Mouse (Mus musculus): ENCODE data around the gene Ccdc180. TPM values are rescaled to one million over a fixed set of nuclear protein-coding genes. Genes with fewer than 3 reads are reported as not detected.

Gene Ccdc180
- polyA plus RNA-seq, 1 experiment from 2014 or later, result 0.04 TPM

DNA sequence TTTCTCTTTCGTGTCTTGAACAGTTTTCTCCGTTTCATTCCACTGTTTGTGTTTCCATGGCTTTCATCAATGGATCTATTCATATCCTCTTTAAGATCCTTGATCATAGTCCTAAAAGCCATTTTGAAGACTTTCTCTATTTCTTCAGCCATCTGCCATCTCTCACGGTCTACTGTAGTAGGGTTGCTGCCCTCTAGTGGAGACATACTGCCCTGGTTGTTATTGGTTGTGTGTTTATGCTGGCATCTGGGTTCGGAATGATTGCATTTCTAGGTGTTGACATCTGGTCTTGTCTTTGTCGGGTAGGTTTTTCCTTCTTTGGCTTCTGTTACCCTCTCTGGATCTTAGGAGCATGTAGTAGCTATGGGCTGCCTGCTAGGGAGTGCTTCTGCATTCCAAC is 11.2 kb upstream of the Ccdc180 start:
- Histone ChIP-seq H3K36me3 (ENCODE audit: inconsistent target) (no peaks in the 10 kb centered on the region; the same call in 1 of the 2 replicates), H3K27ac (no peak overlapping the region), H3K4me3 (ENCODE audit: inconsistent target) (no peak overlapping the region), H3K79me2 (ENCODE audit: inconsistent target) (no peaks in the 10 kb centered on the region)
- WGBS (ENCODE audit: missing documents), result 48% methylated on average over 5 of the region's 5 CpGs

DNA sequence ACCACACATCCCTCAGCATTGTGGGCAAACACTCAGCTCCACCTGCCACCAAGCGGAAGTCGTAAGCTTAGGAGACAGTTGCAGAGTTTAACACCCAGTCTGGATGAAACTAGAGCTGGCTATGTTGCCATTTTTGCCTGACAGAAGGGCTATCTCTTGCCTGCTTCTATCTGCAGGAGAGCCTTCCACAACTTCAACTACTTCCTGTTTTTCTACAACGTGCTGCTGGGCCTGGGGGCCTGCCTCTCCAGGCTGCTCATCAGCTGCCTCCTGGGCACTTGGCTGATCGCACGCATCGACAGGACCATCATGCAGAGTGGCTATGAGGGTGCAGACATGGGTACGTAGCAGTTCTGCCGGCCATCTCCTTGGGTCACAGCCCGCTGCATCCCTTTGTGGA is 7.6 kb upstream of the Ccdc180 start:
- H3K79me2 ChIP-seq (ENCODE audit: inconsistent target), result no peaks in the 10 kb centered on the region
- H3K27ac ChIP-seq, result no peak overlapping the region
- no peak overlapping the region for H3K4me3 ChIP-seq (ENCODE audit: inconsistent target)
- WGBS (ENCODE audit: missing documents), result 58% methylated on average over 9 of the region's 9 CpGs
- no peaks in the 10 kb centered on the region for H3K36me3 ChIP-seq (ENCODE audit: inconsistent target)

DNA sequence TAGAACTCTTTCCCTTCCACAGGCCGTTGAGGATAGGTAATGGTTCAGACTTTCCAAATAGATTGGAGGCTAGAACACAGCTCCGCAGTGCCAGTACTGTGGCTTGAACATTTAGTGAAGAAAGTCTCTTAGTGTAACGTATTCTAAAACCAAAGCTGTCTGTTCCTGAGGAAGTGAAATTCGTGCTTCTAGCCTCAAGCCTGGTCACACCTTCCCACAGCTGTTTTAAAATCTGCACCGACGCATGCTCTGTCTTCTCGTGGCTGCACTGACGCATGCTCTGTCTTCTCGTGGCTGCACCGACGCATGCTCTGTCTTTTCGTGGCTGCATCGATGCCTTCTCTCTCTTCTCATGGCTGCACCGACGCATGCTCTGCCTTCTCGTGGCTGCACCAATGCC is 6.9 kb upstream of the Ccdc180 start:
- Histone ChIP-seq H3K27ac (no peak overlapping the region), H3K79me2 (ENCODE audit: inconsistent target) (no peaks in the 10 kb centered on the region), H3K4me3 (ENCODE audit: inconsistent target) (no peak overlapping the region), H3K36me3 (ENCODE audit: inconsistent target) (no peaks in the 10 kb centered on the region)
- WGBS (ENCODE audit: missing documents), result 34% methylated on average over 15 of the region's 16 CpGs

DNA sequence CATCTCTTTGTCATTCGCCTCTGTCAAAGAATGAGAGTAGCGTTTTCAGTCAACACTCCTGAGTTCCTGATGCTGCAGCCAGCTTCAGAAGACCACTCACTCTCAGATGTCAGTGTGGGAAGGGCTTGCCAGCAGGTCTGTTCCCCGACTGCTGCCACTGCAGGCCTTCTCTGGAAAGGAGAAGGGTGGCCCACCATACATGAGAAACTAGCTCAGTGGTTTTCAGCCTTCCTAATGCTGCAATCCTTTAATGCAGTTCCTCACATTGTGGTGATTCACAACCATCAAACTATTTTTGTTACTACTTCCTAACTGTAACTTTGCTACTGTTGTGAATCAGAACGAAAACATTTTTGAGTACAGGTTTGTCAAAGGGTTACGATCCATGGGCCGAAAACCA is 616 bp upstream of the Ccdc180 start:
- peak overlapping the region; percentile 55 for H3K27ac ChIP-seq
- no peak overlapping the region for H3K4me3 ChIP-seq (ENCODE audit: inconsistent target)
- WGBS (ENCODE audit: missing documents), result 22% methylated on average over 6 of the region's 6 CpGs
- no peaks in the 10 kb centered on the region for H3K36me3 ChIP-seq (ENCODE audit: inconsistent target)
- no peaks in the 10 kb centered on the region for H3K79me2 ChIP-seq (ENCODE audit: inconsistent target)

DNA sequence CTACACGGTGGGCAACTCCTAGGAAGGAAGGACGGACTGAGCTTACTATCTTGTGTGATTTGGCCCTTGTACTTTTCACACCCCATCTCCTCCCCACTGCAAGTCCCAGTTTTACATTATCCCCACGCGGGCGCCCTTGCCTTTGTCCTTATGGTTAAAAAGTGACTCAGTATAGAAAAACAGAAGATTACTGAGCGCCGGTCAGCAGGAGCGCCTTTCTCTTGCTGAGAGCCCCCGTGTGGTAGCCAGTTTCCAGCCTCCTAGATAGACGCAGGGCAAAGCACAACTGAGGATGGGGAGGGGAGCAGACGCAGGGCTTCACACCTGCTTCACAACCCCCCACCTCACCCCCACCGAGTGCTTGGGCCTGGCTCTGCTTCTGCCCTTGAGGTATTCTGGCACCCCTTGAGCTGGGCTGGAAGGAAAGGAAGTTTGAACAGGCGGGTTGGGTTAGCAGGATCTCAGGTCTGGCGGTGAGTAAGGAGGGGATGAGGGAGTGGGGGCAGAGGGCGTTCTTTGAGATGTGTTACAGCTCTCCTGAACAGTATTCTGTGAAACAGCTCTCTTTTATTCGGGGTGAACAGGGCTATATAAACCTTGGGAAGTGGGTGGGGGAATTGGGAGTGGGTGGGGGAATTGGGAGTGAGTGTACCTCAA is 6.5 kb downstream of the Ccdc180 start:
- no peaks in the 10 kb centered on the region for H3K36me3 ChIP-seq (ENCODE audit: inconsistent target)
- no peaks in the 10 kb centered on the region for H3K79me2 ChIP-seq (ENCODE audit: inconsistent target)
- WGBS (ENCODE audit: missing documents), result 55% methylated on average over 16 of the region's 16 CpGs
- no peak overlapping the region for H3K4me3 ChIP-seq (ENCODE audit: inconsistent target)
- H3K27ac ChIP-seq, result no peak overlapping the region

DNA sequence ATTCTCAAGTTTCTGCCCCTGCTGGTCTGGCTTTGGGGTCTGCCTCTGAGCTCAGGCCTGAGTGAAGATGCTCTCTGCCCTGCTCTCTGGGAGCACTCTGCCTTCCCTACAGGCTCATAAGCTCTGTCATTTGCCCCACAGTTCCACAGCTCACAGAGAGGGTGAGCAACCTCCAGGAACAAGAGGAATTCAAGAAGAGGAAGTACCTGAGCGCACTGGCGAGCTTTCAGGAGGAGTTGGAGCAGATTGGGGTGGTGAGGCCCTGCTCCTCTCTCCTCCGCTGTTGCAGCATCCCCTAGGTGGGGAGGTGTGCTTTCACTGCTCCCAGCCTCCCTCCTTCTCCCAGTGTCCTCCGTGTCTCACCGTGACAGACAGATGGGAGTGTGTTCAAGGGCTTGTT is 8.3 kb downstream of the Ccdc180 start:
- no peak overlapping the region for H3K27ac ChIP-seq
- no peaks in the 10 kb centered on the region for H3K36me3 ChIP-seq (ENCODE audit: inconsistent target)
- 14% methylated on average over 5 of the region's 5 CpGs for WGBS (ENCODE audit: missing documents)
- no peak overlapping the region for H3K4me3 ChIP-seq (ENCODE audit: inconsistent target)
- no peaks in the 10 kb centered on the region for H3K79me2 ChIP-seq (ENCODE audit: inconsistent target)

DNA sequence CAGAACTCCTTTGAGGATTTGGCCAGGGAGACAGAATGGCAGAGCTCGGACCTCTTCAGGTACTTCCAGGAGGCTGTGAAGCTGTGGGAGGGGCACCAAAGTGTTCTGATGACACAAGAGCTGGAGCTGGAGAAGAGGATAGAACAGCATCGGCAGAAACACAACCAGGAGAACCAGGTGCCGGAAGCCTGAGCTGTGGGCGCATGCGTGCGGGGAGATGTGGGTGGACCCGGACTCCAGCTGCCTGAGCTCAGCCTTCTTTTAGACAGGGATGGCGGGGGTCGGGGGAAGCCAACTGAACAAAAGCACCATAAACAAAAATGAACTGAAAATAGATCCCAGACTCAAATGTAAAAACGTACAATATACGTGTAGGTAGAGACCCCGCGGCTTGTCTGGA is 19.2 kb downstream of the Ccdc180 start:
- no peaks in the 10 kb centered on the region for H3K36me3 ChIP-seq (ENCODE audit: inconsistent target)
- no peak overlapping the region for H3K4me3 ChIP-seq (ENCODE audit: inconsistent target)
- 92% methylated on average over 13 of the region's 13 CpGs for WGBS (ENCODE audit: missing documents)
- no peak overlapping the region for H3K27ac ChIP-seq
- H3K79me2 ChIP-seq (ENCODE audit: inconsistent target), result no peaks in the 10 kb centered on the region

DNA sequence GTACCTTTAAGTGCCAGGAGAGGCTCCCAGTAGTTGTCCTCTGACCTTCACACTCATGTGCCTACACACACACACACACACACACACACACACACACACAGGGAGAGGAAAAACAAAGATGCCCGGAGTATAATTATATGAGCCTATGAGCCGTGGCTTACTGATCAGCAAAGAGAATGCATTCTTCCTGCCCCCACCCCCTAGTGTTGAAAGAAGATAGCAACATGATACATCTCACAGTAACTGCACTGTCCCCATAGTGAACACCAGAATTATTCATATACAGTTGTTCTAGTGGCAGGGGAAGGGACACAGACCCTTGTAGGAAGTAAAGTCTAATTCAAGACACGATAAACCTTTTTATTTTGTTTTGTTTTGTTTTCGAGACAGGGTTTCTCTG is 19.8 kb downstream of the Ccdc180 start:
- Histone ChIP-seq H3K27ac (no peak overlapping the region), H3K4me3 (ENCODE audit: inconsistent target) (no peak overlapping the region), H3K79me2 (ENCODE audit: inconsistent target) (no peaks in the 10 kb centered on the region), H3K36me3 (ENCODE audit: inconsistent target) (no peaks in the 10 kb centered on the region)
- 75% methylated on average over 4 of the region's 4 CpGs for WGBS (ENCODE audit: missing documents)

DNA sequence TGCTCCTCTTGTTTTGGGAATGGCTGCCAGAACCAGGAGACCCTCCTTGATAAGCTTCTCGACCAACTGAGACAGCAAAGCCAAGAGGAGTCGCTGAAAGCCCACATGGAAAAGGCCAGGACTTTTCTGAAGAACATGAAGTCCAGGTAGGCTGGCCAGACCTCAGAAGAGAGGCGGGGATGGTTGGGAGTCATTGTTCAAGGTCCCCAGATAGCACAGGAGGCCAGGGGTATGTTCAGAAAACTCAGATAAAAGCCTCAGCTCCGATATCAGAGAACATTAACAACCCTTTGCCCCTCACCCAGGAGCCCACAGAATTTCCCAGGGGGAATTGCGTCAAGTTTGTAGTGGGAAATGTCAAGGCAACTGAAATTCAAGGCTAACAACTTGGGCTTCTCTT is 21.2 kb downstream of the Ccdc180 start:
- H3K4me3 ChIP-seq (ENCODE audit: inconsistent target), result no peak overlapping the region
- H3K36me3 ChIP-seq (ENCODE audit: inconsistent target), result no peaks in the 10 kb centered on the region
- H3K27ac ChIP-seq, result no peak overlapping the region
- H3K79me2 ChIP-seq (ENCODE audit: inconsistent target), result no peaks in the 10 kb centered on the region
- WGBS (ENCODE audit: missing documents), result 86% methylated on average over 5 of the region's 5 CpGs

DNA sequence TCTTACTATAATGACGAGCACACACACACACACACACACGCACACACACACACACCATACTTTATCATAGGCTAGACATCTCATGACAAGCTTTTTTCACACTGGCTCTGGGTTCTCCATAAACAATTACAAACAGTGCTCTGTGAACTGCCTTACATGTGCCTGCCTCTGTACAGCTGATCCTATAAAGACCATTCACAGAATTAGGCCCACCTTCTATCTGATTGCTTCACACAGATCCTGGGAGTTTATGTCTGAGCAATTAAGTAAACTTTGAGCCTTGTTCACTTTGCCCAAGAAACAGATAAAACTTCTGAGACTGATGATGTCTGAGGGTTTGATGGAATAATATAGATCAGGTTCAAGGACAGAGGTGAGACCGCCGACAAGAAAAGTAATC is 21.8 kb downstream of the Ccdc180 start:
- no peaks in the 10 kb centered on the region for H3K79me2 ChIP-seq (ENCODE audit: inconsistent target)
- no peak overlapping the region for H3K4me3 ChIP-seq (ENCODE audit: inconsistent target)
- no peak overlapping the region for H3K27ac ChIP-seq
- H3K36me3 ChIP-seq (ENCODE audit: inconsistent target), result no peaks in the 10 kb centered on the region
- WGBS (ENCODE audit: missing documents), result 87% methylated on average over 2 of the region's 4 CpGs

DNA sequence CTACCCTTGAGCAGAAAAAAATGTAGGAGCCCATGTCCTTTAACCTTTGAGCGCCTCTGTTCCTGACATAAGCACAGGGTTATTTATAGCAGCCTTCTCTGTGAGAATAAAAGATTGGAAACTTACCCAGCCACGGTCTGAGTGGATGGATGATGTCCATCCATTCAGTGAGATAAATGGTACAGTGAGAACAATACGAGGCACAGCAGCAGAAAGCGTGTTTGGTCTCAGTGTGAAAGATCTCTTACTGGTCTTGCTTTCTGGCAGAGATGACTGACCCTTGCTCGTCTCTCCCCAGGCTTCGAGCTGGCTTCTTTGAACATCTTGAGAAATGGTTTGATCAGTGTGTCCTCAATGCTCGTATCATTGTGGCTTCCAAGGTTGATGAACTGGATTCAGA is 27.0 kb downstream of the Ccdc180 start:
- Histone ChIP-seq H3K79me2 (ENCODE audit: inconsistent target) (no peaks in the 10 kb centered on the region), H3K36me3 (ENCODE audit: inconsistent target) (no peaks in the 10 kb centered on the region), H3K27ac (no peak overlapping the region), H3K4me3 (ENCODE audit: inconsistent target) (no peak overlapping the region)
- 90% methylated on average over 7 of the region's 7 CpGs for whole genome bisulfite sequencing (ENCODE audit: missing documents)

DNA sequence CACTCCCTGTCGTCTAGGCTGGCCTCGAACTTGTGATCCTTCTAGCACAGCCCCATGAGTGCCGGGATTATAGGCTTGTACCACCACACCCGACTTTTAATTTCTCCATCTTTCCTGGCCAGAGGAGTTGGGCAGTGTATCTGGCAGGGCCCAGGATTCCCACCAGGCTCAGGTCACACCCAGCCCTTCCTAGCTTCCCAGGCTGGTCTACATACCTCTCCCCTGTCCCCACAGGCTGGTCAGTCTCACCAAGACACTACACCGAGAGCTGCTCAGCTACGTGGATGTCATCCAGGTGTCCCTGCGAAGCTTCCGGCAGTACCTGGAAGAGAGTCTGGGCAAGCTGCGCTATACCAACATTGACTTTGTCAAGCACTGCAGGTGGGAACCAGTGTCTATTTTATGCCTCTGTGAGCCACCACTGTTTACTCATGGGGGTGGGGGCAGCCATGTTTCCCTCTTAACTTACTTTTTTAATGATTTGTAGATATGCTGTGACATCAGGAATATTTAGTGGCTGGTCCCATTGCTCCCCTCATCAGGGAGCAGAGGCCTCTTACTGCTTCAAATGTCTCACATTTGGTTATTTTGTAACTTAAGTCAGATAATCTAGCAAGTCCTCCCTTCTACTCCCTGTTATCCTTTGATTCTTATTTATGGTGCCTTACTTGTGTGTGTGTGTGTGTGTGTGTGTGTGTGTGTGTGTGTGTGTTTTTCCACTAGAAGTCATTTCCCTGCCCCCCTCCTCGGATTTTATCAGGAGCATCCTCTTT is 31.7 kb downstream of the Ccdc180 start:
- Histone ChIP-seq H3K79me2 (ENCODE audit: inconsistent target) (no peaks in the 10 kb centered on the region), H3K27ac (no peak overlapping the region), H3K36me3 (ENCODE audit: inconsistent target) (no peaks in the 10 kb centered on the region), H3K4me3 (ENCODE audit: inconsistent target) (no peak overlapping the region)
- 94% methylated on average over 10 of the region's 10 CpGs for whole genome bisulfite sequencing (ENCODE audit: missing documents)

DNA sequence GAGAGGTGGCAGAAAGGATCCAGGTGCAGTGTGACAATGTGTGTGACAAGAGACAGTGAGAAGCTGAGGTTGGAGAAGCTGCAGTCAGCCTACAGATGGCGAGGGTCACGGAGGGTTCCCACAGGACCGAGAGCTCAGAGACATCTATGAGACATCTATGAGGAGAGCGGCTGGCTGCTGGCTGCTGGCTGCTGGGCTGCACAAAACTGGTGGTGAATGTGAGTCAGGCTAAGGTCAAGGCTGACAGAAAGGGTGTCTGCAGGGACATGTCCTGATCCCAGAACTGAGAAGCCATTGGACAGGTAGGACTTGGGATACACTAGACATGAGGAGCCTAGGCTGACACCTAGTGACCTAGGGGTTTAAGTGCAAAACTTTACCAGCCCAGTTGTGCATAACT is 33.9 kb downstream of the Ccdc180 start:
- 93% methylated on average over 4 of the region's 4 CpGs for WGBS (ENCODE audit: missing documents)
- H3K79me2 ChIP-seq (ENCODE audit: inconsistent target), result no peaks in the 10 kb centered on the region
- no peak overlapping the region for H3K27ac ChIP-seq
- H3K4me3 ChIP-seq (ENCODE audit: inconsistent target), result no peak overlapping the region
- no peaks in the 10 kb centered on the region for H3K36me3 ChIP-seq (ENCODE audit: inconsistent target)

DNA sequence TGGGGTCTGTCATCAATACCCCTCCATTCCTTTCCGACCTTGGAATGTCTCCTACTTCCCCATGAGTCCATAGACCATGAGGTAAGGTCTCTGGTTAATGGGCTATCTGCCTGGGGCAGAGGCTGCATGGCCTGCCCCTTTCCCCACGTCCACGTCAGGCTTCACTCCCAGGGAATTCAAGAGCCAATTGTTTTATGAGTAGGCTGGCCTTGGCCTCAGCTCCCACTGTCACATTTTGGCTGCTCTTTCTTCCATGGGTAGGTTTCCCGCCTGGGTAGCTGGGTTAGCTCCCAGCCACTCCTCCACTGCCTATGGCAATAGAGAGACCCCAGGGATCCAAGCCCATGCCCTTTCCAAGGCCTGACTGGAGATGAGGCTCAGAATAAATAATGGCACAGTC is 38.5 kb downstream of the Ccdc180 start:
- H3K4me3 ChIP-seq (ENCODE audit: inconsistent target), result no peak overlapping the region
- no peaks in the 10 kb centered on the region for H3K36me3 ChIP-seq (ENCODE audit: inconsistent target)
- WGBS (ENCODE audit: missing documents), result 91% methylated on average over 4 of the region's 4 CpGs
- no peaks in the 10 kb centered on the region for H3K79me2 ChIP-seq (ENCODE audit: inconsistent target)
- H3K27ac ChIP-seq, result no peak overlapping the region

DNA sequence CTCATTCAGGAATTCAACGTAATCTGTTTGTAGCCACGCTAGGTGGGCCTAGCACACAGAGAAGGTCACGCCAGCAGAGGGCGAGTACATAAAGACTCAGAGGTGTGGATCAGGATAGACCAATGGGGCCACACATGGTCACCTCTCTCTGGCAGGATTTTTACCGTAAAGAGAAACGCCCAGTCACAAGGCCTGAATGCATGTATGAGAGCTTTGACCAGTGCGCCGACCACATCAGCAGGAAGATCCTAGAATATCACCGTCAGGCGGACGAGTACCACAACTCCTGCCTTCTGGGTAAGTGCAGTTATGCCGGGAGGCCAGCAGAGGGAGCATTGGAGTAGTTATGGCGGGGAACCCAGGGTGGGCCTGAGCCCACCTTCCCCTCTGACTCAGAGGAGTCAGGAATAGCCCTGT is 51.5 kb downstream of the Ccdc180 start:
- WGBS (ENCODE audit: missing documents), result 21% methylated on average over 13 of the region's 13 CpGs
- Histone ChIP-seq H3K27ac (no peak overlapping the region), H3K36me3 (ENCODE audit: inconsistent target) (no peaks in the 10 kb centered on the region), H3K4me3 (ENCODE audit: inconsistent target) (no peak overlapping the region), H3K79me2 (ENCODE audit: inconsistent target) (no peaks in the 10 kb centered on the region)
